Mouse (Mus musculus): ENCODE measurements around the gene Gabbr2. TPM values are rescaled to one million over a fixed set of nuclear protein-coding genes. Genes with fewer than 3 reads are reported as not detected.

Gabbr2 gene
- polyA plus RNA-seq, 1 experiment from 2014 or later = 0.04 TPM

GRCm38 (mm10) chr4:46894144-46894543 lies 97.5 kb downstream of the Gabbr2 start:
- no peak overlapping the region for H3K4me2 ChIP-seq (replicated peaks; ENCODE audit: low read depth)
- DNase-seq (ENCODE audit: low spot score) (no peak), ATAC-seq (ENCODE audit: low FRiP score, low TSS enrichment) (no peak)
- H3K27me3 ChIP-seq (ENCODE audit: control insufficient read depth, insufficient read depth, low read length) = no peaks in the 10 kb centered on the region
- TF ChIP-seq EP300 (optimal IDR thresholded peaks at IDR 0.05) (no peak), CTCF (IDR thresholded peaks at IDR 0.05; ENCODE audit: low read depth) (no peak)
- no peaks in the 10 kb centered on the region for H3K4me1 ChIP-seq (replicated peaks; ENCODE audit: control insufficient read depth, insufficient read depth)
- no peaks in the 10 kb centered on the region for H3K36me3 ChIP-seq (ENCODE audit: control insufficient read depth, insufficient read depth, low read length)
- no peaks in the 10 kb centered on the region for H3K9me3 ChIP-seq (ENCODE audit: control insufficient read depth, low read length)
- H3K4me3 ChIP-seq (ENCODE audit: low read depth, low read length) = no peak overlapping the region
- no peak overlapping the region for H3K9ac ChIP-seq (ENCODE audit: low read length)
- H3K27ac ChIP-seq (replicated peaks) = no peak overlapping the region
- 51% methylated on average over 9 of the region's 9 CpGs for WGBS

GRCm38 (mm10) chr4:46889175-46889574 lies 102.5 kb downstream of the Gabbr2 start:
- H3K36me3 ChIP-seq (ENCODE audit: control insufficient read depth, insufficient read depth, low read length) = no peaks in the 10 kb centered on the region

GRCm38 (mm10) chr4:46885627-46886383 lies 105.9 kb downstream of the Gabbr2 start:
- Histone ChIP-seq H3K9me3 (ENCODE audit: control insufficient read depth, low read length) (no peaks in the 10 kb centered on the region), H3K4me2 (replicated peaks; ENCODE audit: low read depth) (no peak overlapping the region), H3K36me3 (ENCODE audit: control insufficient read depth, insufficient read depth, low read length) (no peaks in the 10 kb centered on the region), H3K4me1 (replicated peaks; ENCODE audit: control insufficient read depth, insufficient read depth) (no peaks in the 10 kb centered on the region), H3K27me3 (ENCODE audit: control insufficient read depth, insufficient read depth, low read length) (no peaks in the 10 kb centered on the region), H3K27ac (replicated peaks) (no peak overlapping the region), H3K4me3 (ENCODE audit: low read depth, low read length) (no peak overlapping the region), H3K9ac (ENCODE audit: low read length) (no peak overlapping the region)
- WGBS = 84% methylated on average over 20 of the region's 20 CpGs
- no peak for TF ChIP-seq EP300 (optimal IDR thresholded peaks at IDR 0.05)
- no peak for TF ChIP-seq CTCF (IDR thresholded peaks at IDR 0.05; ENCODE audit: low read depth)
- ATAC-seq (ENCODE audit: low FRiP score, low TSS enrichment) (no peak), DNase-seq (ENCODE audit: low spot score) (no peak)

More at GRCm38 (mm10) chr4:46889175-46889574, 102.5 kb downstream of the Gabbr2 start:
- Histone ChIP-seq H3K9me3 (ENCODE audit: control insufficient read depth, low read length) (no peaks in the 10 kb centered on the region), H3K4me3 (ENCODE audit: low read depth, low read length) (no peak overlapping the region), H3K4me1 (replicated peaks; ENCODE audit: control insufficient read depth, insufficient read depth) (no peaks in the 10 kb centered on the region), H3K27ac (replicated peaks) (no peak overlapping the region), H3K27me3 (ENCODE audit: control insufficient read depth, insufficient read depth, low read length) (no peaks in the 10 kb centered on the region), H3K9ac (ENCODE audit: low read length) (no peak overlapping the region), H3K4me2 (replicated peaks; ENCODE audit: low read depth) (no peak overlapping the region)
- TF ChIP-seq EP300 (optimal IDR thresholded peaks at IDR 0.05) (no peak), CTCF (IDR thresholded peaks at IDR 0.05; ENCODE audit: low read depth) (no peak)
- ATAC-seq (ENCODE audit: low FRiP score, low TSS enrichment) = no peak
- DNase-seq (ENCODE audit: low spot score) = no peak
- WGBS = 71% methylated on average over 10 of the region's 10 CpGs

GRCm38 (mm10) chr4:46884132-46884531 lies 107.5 kb downstream of the Gabbr2 start:
- H3K4me2 ChIP-seq (replicated peaks; ENCODE audit: low read depth) = no peak overlapping the region
- ATAC-seq (ENCODE audit: low FRiP score, low TSS enrichment) (no peak), DNase-seq (ENCODE audit: low spot score) (no peak)
- no peak overlapping the region for H3K27ac ChIP-seq (replicated peaks)
- H3K27me3 ChIP-seq (ENCODE audit: control insufficient read depth, insufficient read depth, low read length) = no peaks in the 10 kb centered on the region
- TF ChIP-seq CTCF (IDR thresholded peaks at IDR 0.05; ENCODE audit: low read depth) = no peak
- TF ChIP-seq EP300 (optimal IDR thresholded peaks at IDR 0.05) = no peak
- WGBS = 52% methylated on average over 7 of the region's 7 CpGs
- H3K4me1 ChIP-seq (replicated peaks; ENCODE audit: control insufficient read depth, insufficient read depth) = no peaks in the 10 kb centered on the region
- no peak overlapping the region for H3K4me3 ChIP-seq (ENCODE audit: low read depth, low read length)
- no peaks in the 10 kb centered on the region for H3K36me3 ChIP-seq (ENCODE audit: control insufficient read depth, insufficient read depth, low read length)
- no peaks in the 10 kb centered on the region for H3K9me3 ChIP-seq (ENCODE audit: control insufficient read depth, low read length)
- H3K9ac ChIP-seq (ENCODE audit: low read length) = no peak overlapping the region

GRCm38 (mm10) chr4:46883546-46883945 lies 108.1 kb downstream of the Gabbr2 start:
- Histone ChIP-seq H3K9ac (ENCODE audit: low read length) (no peak overlapping the region), H3K27ac (replicated peaks) (no peak overlapping the region), H3K4me1 (replicated peaks; ENCODE audit: control insufficient read depth, insufficient read depth) (no peaks in the 10 kb centered on the region), H3K36me3 (ENCODE audit: control insufficient read depth, insufficient read depth, low read length) (no peaks in the 10 kb centered on the region), H3K4me3 (ENCODE audit: low read depth, low read length) (no peak overlapping the region), H3K4me2 (replicated peaks; ENCODE audit: low read depth) (no peak overlapping the region), H3K27me3 (ENCODE audit: control insufficient read depth, insufficient read depth, low read length) (no peaks in the 10 kb centered on the region), H3K9me3 (ENCODE audit: control insufficient read depth, low read length) (no peaks in the 10 kb centered on the region)
- TF ChIP-seq EP300 (optimal IDR thresholded peaks at IDR 0.05) (no peak), CTCF (IDR thresholded peaks at IDR 0.05; ENCODE audit: low read depth) (no peak)
- ATAC-seq (ENCODE audit: low FRiP score, low TSS enrichment) = no peak
- DNase-seq (ENCODE audit: low spot score) = no peak
- WGBS = 67% methylated on average over 9 of the region's 9 CpGs

- TF ChIP-seq EP300 (optimal IDR thresholded peaks at IDR 0.05) = no peak
- no peak for TF ChIP-seq CTCF (IDR thresholded peaks at IDR 0.05; ENCODE audit: low read depth)
- H3K9ac ChIP-seq (ENCODE audit: low read length) = no peak overlapping the region
- no peak overlapping the region for H3K4me2 ChIP-seq (replicated peaks; ENCODE audit: low read depth)
- H3K36me3 ChIP-seq (ENCODE audit: control insufficient read depth, insufficient read depth, low read length) = no peaks in the 10 kb centered on the region
- no peak overlapping the region for H3K27ac ChIP-seq (replicated peaks)
- no peaks in the 10 kb centered on the region for H3K27me3 ChIP-seq (ENCODE audit: control insufficient read depth, insufficient read depth, low read length)
- H3K9me3 ChIP-seq (ENCODE audit: control insufficient read depth, low read length) = no peaks in the 10 kb centered on the region
- WGBS = 54% methylated on average over 10 of the region's 10 CpGs
- no peaks in the 10 kb centered on the region for H3K4me1 ChIP-seq (replicated peaks; ENCODE audit: control insufficient read depth, insufficient read depth)
- DNase-seq (ENCODE audit: low spot score) = no peak
- no peak overlapping the region for H3K4me3 ChIP-seq (ENCODE audit: low read depth, low read length)
- no peak for ATAC-seq (ENCODE audit: low FRiP score, low TSS enrichment)
Observed at GRCm38 (mm10) chr4:46883047-46883446, 108.6 kb downstream of the Gabbr2 start.

All from stomach, postnatal 0 days (tissue).